Mouse (Mus musculus) liver, postnatal 0 days (tissue): ENCODE data around the gene Pttg1.

Experiments used
- CTCF ChIP-seq: sonication (generic); IDR thresholded peaks from 2 replicates; pipeline ENCODE4 v1.5.1; 2016; ENCODE audit warnings: antibody characterized with exemption, low read depth
- EP300 ChIP-seq: IDR thresholded peaks from 2 replicates; pipeline ENCODE4 v1.6.1; 2016; ENCODE audit warnings: antibody characterized with exemption, low read depth, mild to moderate bottlenecking

- TF ChIP-seq CTCF (no peak), EP300 (no peak)
Measured at GRCm38 (mm10) chr11:43470118-43470517, 44.1 kb upstream of the Pttg1 start.
